Mouse (Mus musculus) adrenal gland, adult (tissue): ENCODE data around the gene Klrb1.
"Not testable (repeated sequence)": the region's sequence is repeated elsewhere in the genome, so short reads cannot be mapped to it uniquely, and the experiment has no call there.

Experiments used
- DNase-seq, 2 experiments: peaks; one replicate each; pipeline ENCODE4 v3.0.0; 2022 to 2023; ENCODE audit warnings: low spot score in 1 of 2; ENCODE audit not compliant: inconsistent age in 2 of 2

Klrb1 gene

DNA sequence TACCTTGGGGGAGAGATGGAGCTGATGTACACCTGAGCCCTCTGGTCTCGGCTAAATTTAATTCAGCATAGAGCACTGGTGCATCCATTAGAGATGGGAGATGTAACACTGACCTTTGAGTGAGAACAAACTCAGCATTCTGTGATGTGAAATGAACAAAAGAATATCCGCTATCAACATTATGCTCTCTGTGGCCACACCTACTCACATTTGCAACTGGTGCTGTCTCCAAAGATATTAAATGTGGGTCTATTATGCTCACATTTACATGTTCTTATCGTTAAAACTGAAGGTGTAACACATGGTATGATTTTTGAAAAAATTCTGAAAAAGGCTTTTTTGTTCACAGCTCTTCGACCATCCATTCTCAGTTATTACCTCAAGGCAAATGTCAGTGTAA lies at the start of gene Klrb1:
Klrb1 (minus strand) TSS at position 101 of the 400 bp plus-strand sequence.
- DNase-seq: no peak

DNA sequence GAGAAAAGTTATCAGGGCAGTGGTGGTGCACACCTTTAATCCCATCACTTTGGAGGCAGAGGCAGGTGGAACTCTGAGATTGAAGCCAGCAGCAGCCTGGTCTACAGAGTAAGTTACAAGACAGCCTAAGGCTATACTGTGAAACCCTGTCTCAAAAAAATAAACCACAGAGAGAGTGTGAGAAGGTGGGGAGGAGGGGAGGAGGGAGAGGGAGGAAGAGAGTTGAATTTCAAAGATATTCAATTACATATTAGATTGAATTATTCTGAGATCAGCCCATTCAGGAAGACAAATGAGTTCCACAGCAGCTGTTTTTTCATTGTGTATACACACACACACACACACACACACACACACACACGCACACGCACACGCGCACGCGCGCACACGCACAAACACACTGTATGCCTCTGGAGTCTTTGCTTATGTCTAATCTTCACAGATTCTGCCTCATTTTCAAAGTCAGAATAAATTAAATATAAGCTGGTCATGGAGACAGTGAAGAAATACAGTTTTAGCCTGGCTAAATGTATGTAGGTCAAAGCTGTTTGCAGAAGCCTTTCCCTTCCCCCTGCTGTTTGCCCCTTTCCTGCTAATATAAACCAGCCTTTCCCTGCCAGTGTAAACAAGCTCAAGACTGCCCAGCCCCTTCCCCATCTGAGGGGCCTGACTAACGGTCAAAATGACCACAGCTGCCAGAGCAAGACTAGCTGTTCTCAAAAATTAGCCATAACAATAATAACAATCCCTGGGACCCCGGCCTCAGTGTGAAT lies 46.8 kb upstream of the Klrb1 start:
- no peak for DNase-seq

- DNase-seq: no peak
Measured at GRCm38 (mm10) chr6:128768047-128768446, 45.2 kb upstream of the Klrb1 start.

GRCm38 (mm10) chr6:128766486-128767254 lies 43.8 kb upstream of the Klrb1 start:
- peak; percentile 34 to 72 for DNase-seq

- DNase-seq: no peak
Measured at GRCm38 (mm10) chr6:128765211-128765610, 42.4 kb upstream of the Klrb1 start.

GRCm38 (mm10) chr6:128764598-128764997 lies 41.7 kb upstream of the Klrb1 start:
- DNase-seq: no peak

GRCm38 (mm10) chr6:128763736-128764523 lies 41.1 kb upstream of the Klrb1 start:
- peak; percentile 97 to 99 for DNase-seq

DNA sequence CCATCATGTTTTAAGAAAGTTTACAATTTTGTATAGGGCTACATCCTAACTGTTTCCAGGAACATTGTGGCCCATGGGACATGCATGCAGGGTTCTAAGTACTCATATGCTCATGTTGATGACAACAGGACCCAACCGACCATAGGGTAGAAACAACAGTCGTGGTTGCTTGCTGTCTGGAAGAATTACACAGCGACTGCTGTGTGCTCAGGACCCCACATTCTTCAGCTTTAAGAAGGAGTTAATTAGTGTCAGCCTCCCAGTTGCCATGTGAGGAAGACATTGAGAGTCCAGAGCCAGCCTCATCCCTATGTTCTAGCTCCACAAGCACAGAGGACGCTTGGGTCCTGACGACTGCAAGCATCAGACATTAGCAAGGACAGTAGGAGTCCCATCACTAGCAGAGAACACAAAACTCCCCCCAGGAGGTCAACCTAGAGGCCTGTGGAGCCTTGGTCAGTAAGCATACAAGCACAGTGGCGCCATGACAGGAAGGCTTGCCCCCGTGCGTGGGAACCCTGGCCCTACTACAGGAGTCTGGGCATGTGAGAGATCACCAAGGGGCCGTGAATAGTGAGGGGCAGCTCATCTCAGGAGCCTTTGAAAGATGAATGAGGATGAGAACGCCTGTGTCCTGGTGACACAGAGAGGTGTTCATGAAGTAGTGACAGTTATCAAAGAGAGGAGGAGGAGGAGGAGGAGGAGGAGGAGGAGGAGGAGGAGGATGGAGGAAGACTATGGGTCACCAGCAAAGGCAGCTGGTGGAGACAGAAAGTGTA lies 40.2 kb upstream of the Klrb1 start:
- DNase-seq: peak; percentile 18 to 36

- no peak for DNase-seq
Measured at GRCm38 (mm10) chr6:128761144-128761540, 38.3 kb upstream of the Klrb1 start.

DNA sequence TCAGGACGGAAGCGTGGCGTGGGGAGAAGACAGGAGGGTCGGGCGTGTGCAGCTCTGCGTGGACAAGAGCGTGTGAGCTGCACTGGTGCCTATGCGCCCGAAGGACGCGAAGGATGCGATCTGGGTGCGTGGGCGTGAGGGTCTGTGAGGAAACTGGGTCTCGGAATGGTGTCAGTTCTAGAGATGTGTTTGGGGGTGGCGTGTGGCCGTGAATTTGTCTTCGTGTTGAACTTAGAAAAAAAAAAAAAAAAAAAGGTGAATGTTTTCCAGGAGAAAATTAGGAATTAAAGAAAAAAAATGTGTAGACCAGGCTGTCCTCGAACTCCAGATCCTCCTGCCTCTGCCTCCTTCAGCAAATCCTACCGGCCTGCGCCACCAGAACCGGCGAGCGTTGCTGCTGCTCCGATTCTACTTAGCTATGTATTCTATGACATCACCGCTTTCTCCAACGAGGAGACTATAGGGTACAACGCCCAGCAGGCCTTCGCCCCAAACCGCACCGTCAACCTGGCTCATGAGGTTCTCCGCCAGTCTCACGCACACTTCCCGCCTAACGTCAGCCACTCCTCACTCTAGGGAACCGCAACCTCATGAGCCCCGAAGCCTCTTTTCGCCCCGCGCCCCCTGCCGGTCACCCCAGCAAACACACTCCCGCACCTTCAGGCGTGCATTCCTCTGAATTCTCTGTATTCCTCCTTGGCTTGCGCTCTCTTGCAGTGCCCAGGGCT lies 37.7 kb upstream of the Klrb1 start:
- peak; percentile 90 to 98 for DNase-seq

- peak; percentile 93 to 99 for DNase-seq
Measured at GRCm38 (mm10) chr6:128760016-128760415, 37.2 kb upstream of the Klrb1 start.

GRCm38 (mm10) chr6:128759221-128759950 lies 36.5 kb upstream of the Klrb1 start:
- DNase-seq: peak in 1 of 2 experiments; percentile 46

- not testable (repeated sequence) for DNase-seq
Measured at GRCm38 (mm10) chr6:128755402-128755763, 32.5 kb upstream of the Klrb1 start.

GRCm38 (mm10) chr6:128754748-128755401 lies 32.0 kb upstream of the Klrb1 start:
- DNase-seq: not testable (repeated sequence)

- DNase-seq: not testable (repeated sequence)
Measured at GRCm38 (mm10) chr6:128754265-128754664, 31.4 kb upstream of the Klrb1 start.

GRCm38 (mm10) chr6:128753610-128754224 lies 30.9 kb upstream of the Klrb1 start:
- DNase-seq: peak; percentile 75 to 95

- not testable (repeated sequence) for DNase-seq
Measured at GRCm38 (mm10) chr6:128747006-128747405, 24.1 kb upstream of the Klrb1 start.

DNA sequence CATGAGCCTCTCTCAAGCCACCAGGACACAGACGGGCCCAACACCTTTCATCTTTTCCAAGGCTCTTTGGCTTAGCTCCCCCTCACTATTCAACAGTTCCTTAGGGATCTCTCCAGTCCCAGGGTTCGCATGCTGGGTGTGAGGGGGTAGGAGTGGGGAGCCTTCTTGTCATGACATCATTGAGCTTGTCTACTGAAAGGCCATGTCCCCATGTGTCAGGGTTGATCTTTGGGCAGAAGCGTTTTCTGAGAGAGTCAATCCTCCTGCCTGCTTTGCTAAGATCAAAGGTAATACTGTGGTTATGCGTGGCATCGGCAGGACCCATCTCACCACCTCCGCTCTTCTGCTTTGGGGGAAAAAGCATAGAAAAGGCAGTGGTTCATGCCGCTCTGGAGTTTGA lies 14.6 kb upstream of the Klrb1 start:
- no peak for DNase-seq
